Mouse (Mus musculus): Measurements from ENCODE around the gene Mccc2.
"Not testable (repeated sequence)": the region's sequence is repeated elsewhere in the genome, so short reads cannot be mapped to it uniquely, and the experiment has no call there.

DNA sequence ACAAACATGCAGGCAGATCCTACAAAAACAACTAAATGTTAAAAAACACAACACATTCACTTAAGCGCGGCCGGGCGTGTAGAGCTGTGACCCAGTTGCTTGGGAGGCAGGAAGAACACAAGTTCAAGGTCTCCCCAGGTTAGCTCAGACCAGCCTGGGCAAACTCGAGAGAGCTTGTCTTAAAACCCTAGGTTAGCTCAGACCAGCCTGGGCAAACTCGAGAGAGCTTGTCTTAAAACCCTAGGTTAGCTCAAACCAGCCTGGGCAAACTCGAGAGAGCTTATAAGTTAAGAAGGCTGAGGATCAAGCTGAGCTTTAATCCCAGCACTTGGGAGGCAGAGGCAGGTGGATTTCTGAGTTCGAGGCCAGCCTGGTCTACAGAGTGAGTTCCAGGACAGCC, 42.3 kb upstream of the Mccc2 start:
- TF ChIP-seq CTCF (IDR thresholded peaks at IDR 0.05; ENCODE audit: borderline replicate concordance, control insufficient read depth, extremely low read depth, insufficient read depth, low read length, poor library complexity); POLR2A (IDR thresholded peaks at IDR 0.05; ENCODE audit: control insufficient read depth, extremely low read depth, insufficient read depth, low read length, poor library complexity): not testable (repeated sequence)

Data from thymus, adult 2 months (tissue).